In the genomic region with DNA sequence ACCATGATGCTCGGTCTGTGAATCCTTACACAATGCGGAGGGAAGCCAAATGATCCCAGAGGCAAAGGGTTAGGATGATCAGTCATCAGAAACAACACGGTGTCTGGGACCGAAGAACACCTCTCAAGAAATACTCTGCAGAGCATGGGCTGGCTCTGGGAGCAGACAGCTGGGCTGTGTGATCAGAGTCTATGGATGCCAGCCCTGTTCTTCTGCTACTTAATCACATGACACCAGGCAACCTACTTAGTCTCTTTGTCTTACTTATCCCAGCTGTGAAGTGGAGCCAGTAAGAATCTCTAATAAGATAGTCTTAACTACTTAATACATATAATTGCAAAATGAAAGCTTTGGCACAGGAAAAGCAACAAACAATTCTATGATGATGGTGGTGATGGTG, we compare ENCODE assay signal across 16 mouse cellular contexts.
DNase-seq lines count a peak whose midpoint lies in the region; ATAC-seq and TF ChIP-seq lines count a peak whose summit lies in the region.
"Had no signal": no experiment of that assay in that cellular context is flagged by ENCODE, and none has a peak within 500 bp of the region (broad histone marks: within the 10 kb centered on the region; RNA-seq: fewer than 3 reads in every experiment).

No protein-coding gene starts in this region.

- no peaks in the 10 kb centered on the region for H3K27me3 ChIP-seq in forebrain, embryonic 14.5 days (replicated peaks; ENCODE audit: control insufficient read depth, insufficient read depth, low read length)
- no peaks in the 10 kb centered on the region for H3K27me3 ChIP-seq in forebrain, embryonic 15.5 days
- H3K27me3 ChIP-seq: embryonic facial prominence, embryonic 12.5 days; forebrain, embryonic 12.5 days had no signal

- no peaks in the 10 kb centered on the region for H3K9me3 ChIP-seq in forebrain, embryonic 14.5 days (replicated peaks; ENCODE audit: control insufficient read depth, low read length)
- no peaks in the 10 kb centered on the region for H3K9me3 ChIP-seq in forebrain, embryonic 15.5 days
- H3K9me3 ChIP-seq: embryonic facial prominence, embryonic 10.5 days; embryonic facial prominence, embryonic 12.5 days; forebrain, embryonic 12.5 days had no signal

- 89% methylated on average over 4 of the region's 4 CpGs for WGBS in forebrain, embryonic 14.5 days
- 87% methylated on average over 4 of the region's 4 CpGs for WGBS in forebrain, embryonic 15.5 days

- H3K4me2 ChIP-seq in forebrain, embryonic 14.5 days (ENCODE audit: low read length) = no peak overlapping the region
- no peak overlapping the region for H3K4me2 ChIP-seq in forebrain, embryonic 15.5 days (replicated peaks)
- H3K4me2 ChIP-seq: embryonic facial prominence, embryonic 12.5 days; forebrain, embryonic 12.5 days had no signal

- ATAC-seq in forebrain, embryonic 14.5 days = peak; percentile 75
- no peak for ATAC-seq in forebrain, embryonic 15.5 days (replicated peaks)

- H3K9ac ChIP-seq in forebrain, embryonic 14.5 days (ENCODE audit: low read length) = no peak overlapping the region
- H3K9ac ChIP-seq in forebrain, embryonic 15.5 days (replicated peaks) = no peak overlapping the region
- H3K9ac ChIP-seq: embryonic facial prominence, embryonic 12.5 days; forebrain, embryonic 12.5 days had no signal

- DNase-seq in forebrain, embryonic 14.5 days (ENCODE audit: low spot score) = no peak
- DNase-seq in layer of hippocampus, adult 2 months (ENCODE audit: low spot score in 2 of 2) = no peak
- no peak for DNase-seq in layer of hippocampus, postnatal 14 days (ENCODE audit: low spot score in 2 of 2)
- no peak for DNase-seq in thymus, postnatal 14 days
- DNase-seq: adrenal gland, adult 2 months; adrenal gland, postnatal 10 days; adrenal gland, postnatal 25 days; cerebellum, adult 11-12 months; cerebellum, adult 2 months; cerebellum, adult 9-10 months; cerebellum, postnatal 10 days; cerebellum, postnatal 25 days had no signal

- TF ChIP-seq CTCF in layer of hippocampus, adult 2 months (conservative IDR thresholded peaks at IDR 0.05) = no peak

- H3K27ac ChIP-seq in forebrain, embryonic 14.5 days (ENCODE audit: low read depth, low read length) = no peak overlapping the region
- H3K27ac ChIP-seq in forebrain, embryonic 15.5 days (replicated peaks) = no peak overlapping the region
- H3K27ac ChIP-seq in layer of hippocampus, adult 2 months = peak overlapping the region; percentile 92
- H3K27ac ChIP-seq: embryonic facial prominence, embryonic 10.5 days; embryonic facial prominence, embryonic 12.5 days; forebrain, embryonic 12.5 days had no signal

- H3K4me3 ChIP-seq in forebrain, embryonic 14.5 days (ENCODE audit: low read depth, low read length) = no peak overlapping the region
- H3K4me3 ChIP-seq in forebrain, embryonic 15.5 days = no peak overlapping the region
- H3K4me3 ChIP-seq in layer of hippocampus, adult 2 months = no peak overlapping the region
- H3K4me3 ChIP-seq: embryonic facial prominence, embryonic 10.5 days; embryonic facial prominence, embryonic 12.5 days; forebrain, embryonic 12.5 days had no signal

- H3K4me1 ChIP-seq in forebrain, embryonic 14.5 days (ENCODE audit: control insufficient read depth, insufficient read depth, low read length) = peaks cover 3% of the 10 kb centered on the region; the same call in 1 of the 2 replicates
- H3K4me1 ChIP-seq in forebrain, embryonic 15.5 days = peaks cover 5% of the 10 kb centered on the region; the same call in 1 of the 2 replicates
- H3K4me1 ChIP-seq: embryonic facial prominence, embryonic 10.5 days; embryonic facial prominence, embryonic 12.5 days; forebrain, embryonic 12.5 days had no signal

- H3K36me3 ChIP-seq in forebrain, embryonic 14.5 days (ENCODE audit: control insufficient read depth, insufficient read depth, low read length) = 0 out of 2 replicates have a peak, but pooled peaks cover 4% of the 10 kb centered on the region
- no peaks in the 10 kb centered on the region for H3K36me3 ChIP-seq in forebrain, embryonic 15.5 days
